Mouse (Mus musculus): ENCODE results near the gene Hp. TPM values are rescaled to one million over a fixed set of nuclear protein-coding genes. Genes with fewer than 3 reads are reported as not detected.
A peak's percentile ranks its signal among the peaks of the same experiment; 100 is the strongest.

The Hp gene
- polyA plus RNA-seq (2016; fragmentation: Nextera tagmentation; extraction: Ambion mirVana): 0.15 TPM in 1 of 2 replicates, not detected in the other

GRCm38 (mm10) chr8:109578900-109579301 is at the start of gene Hp:
Gene Hp, minus strand, starts transcription at chr8:109579172.
- Histone ChIP-seq H3K27ac (no peak within 1 kb of the TSS), H3K9ac (no peak within 1 kb of the TSS), H3K4me2 (no peak within 1 kb of the TSS), H3K27me3 (no peaks in the 10 kb centered on the region; the same call in 1 of the 2 replicates), H3K9me3 (no peaks in the 10 kb centered on the region), H3K36me3 (replicated peaks) (no peaks in the 10 kb centered on the region), H3K4me1 (no peaks in the 10 kb centered on the region), H3K4me3 (replicated peaks) (no peak within 1 kb of the TSS)
- ATAC-seq (ENCODE audit: low FRiP score): no peak
- WGBS: 73% methylated on average over 8 of the region's 8 CpGs

- Histone ChIP-seq H3K36me3 (replicated peaks) (no peaks in the 10 kb centered on the region), H3K4me2 (no peak overlapping the region), H3K27me3 (no peaks in the 10 kb centered on the region), H3K9me3 (0 out of 2 replicates have a peak, but pooled peaks cover 3% of the 10 kb centered on the region), H3K4me3 (replicated peaks) (no peak overlapping the region), H3K27ac (no peak overlapping the region), H3K9ac (no peak overlapping the region), H3K4me1 (no peaks in the 10 kb centered on the region)
- no peak for ATAC-seq (ENCODE audit: low FRiP score)
- WGBS: 72% methylated on average over 6 of the region's 6 CpGs
Measured at GRCm38 (mm10) chr8:109628638-109629037, 49.7 kb upstream of the Hp start.

DNA sequence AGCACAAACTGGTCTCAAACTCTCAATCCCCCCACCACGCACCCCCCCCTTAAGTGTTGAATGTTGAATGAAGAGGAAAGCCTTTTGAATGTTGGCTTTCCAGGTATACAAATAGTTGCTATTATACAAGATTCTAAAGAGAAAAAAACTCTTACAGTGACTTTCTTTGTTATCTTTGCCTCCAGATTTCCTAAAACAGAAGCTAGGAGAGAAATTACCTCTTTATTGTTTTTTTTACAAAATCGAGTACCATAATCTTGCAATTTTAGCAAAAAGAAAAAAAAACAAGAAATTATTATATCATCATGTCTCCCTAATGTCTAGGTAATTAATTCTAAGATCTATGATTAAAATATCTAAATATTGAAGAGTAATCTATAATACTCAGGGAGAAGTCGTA is 36.6 kb upstream of the Hp start:
- H3K4me3 ChIP-seq (replicated peaks): no peak overlapping the region
- H3K9me3 ChIP-seq: no peaks in the 10 kb centered on the region
- ATAC-seq (ENCODE audit: low FRiP score): no peak
- H3K27me3 ChIP-seq: peaks cover 4% of the 10 kb centered on the region; the same call in 1 of the 2 replicates
- H3K9ac ChIP-seq: no peak overlapping the region
- no peaks in the 10 kb centered on the region for H3K4me1 ChIP-seq
- 84% methylated on average over 3 of the region's 3 CpGs for WGBS
- no peaks in the 10 kb centered on the region for H3K36me3 ChIP-seq (replicated peaks)
- H3K27ac ChIP-seq: no peak overlapping the region
- no peak overlapping the region for H3K4me2 ChIP-seq

GRCm38 (mm10) chr8:109614243-109615210 is 35.6 kb upstream of the Hp start, which contains the start of gene Pkd1l3:
Gene Pkd1l3, plus strand, starts transcription at chr8:109614517.
- Histone ChIP-seq H3K9ac (no peak within 1 kb of the TSS), H3K27me3 (peaks cover 4% of the 10 kb centered on the region; the same call in 1 of the 2 replicates), H3K4me1 (no peaks in the 10 kb centered on the region), H3K4me3 (replicated peaks) (no peak within 1 kb of the TSS), H3K4me2 (no peak within 1 kb of the TSS), H3K9me3 (no peaks in the 10 kb centered on the region), H3K36me3 (replicated peaks) (no peaks in the 10 kb centered on the region), H3K27ac (no peak within 1 kb of the TSS)
- ATAC-seq (ENCODE audit: low FRiP score): no peak
- 66% methylated on average over 27 of the region's 27 CpGs for WGBS

DNA sequence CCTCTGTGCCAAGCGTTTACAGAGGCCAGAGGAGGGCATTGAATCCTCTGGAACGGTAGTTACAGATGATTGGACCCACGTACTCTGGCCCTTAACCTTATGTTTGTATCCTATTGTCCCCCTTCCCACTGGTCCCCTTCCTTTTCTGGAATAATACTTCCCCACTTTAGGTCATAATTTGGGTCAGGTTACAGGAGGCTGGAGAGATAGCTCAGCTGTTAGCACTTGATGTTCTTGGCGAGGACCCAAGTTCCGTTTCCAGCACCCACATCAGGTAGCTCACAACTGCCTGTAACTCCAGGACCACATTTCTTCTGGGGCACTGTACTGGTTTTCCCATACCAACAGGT is 30.2 kb upstream of the Hp start:
- Histone ChIP-seq H3K9me3 (no peaks in the 10 kb centered on the region), H3K9ac (peak overlapping the region; percentile 72), H3K4me3 (replicated peaks) (peak overlapping the region; percentile 61), H3K4me2 (peak overlapping the region; percentile 70), H3K4me1 (peaks cover 11% of the 10 kb centered on the region), H3K36me3 (replicated peaks) (peaks cover 13% of the 10 kb centered on the region), H3K27me3 (peaks cover 4% of the 10 kb centered on the region; the same call in 1 of the 2 replicates), H3K27ac (peak overlapping the region; percentile 98)
- no peak for ATAC-seq (ENCODE audit: low FRiP score)
- 24% methylated on average over 5 of the region's 5 CpGs for WGBS

GRCm38 (mm10) chr8:109608271-109609152 is 29.5 kb upstream of the Hp start, which contains the start of gene Dhodh:
Gene Dhodh, minus strand, starts transcription at chr8:109608673.
- Histone ChIP-seq H3K4me1 (peaks cover 11% of the 10 kb centered on the region), H3K9ac (peak within 1 kb of the TSS; percentile 72), H3K27me3 (peaks cover 4% of the 10 kb centered on the region; the same call in 1 of the 2 replicates), H3K4me3 (replicated peaks) (peak within 1 kb of the TSS; percentile 61), H3K36me3 (replicated peaks) (peaks cover 20% of the 10 kb centered on the region), H3K27ac (peak within 1 kb of the TSS; percentile 98), H3K4me2 (peak within 1 kb of the TSS; percentile 70), H3K9me3 (no peaks in the 10 kb centered on the region)
- WGBS: under 1% methylated on average over 42 of the region's 42 CpGs
- peak; percentile 99 for ATAC-seq (ENCODE audit: low FRiP score)

GRCm38 (mm10) chr8:109607650-109608049 is 28.7 kb upstream of the Hp start:
- H3K4me3 ChIP-seq (replicated peaks): peak overlapping the region; percentile 61
- WGBS: 17% methylated on average over 12 of the region's 12 CpGs
- 0 out of 2 replicates have a peak, but pooled peaks cover 4% of the 10 kb centered on the region for H3K27me3 ChIP-seq
- peak overlapping the region; percentile 72 for H3K9ac ChIP-seq
- ATAC-seq (ENCODE audit: low FRiP score): no peak
- H3K36me3 ChIP-seq (replicated peaks): peaks cover 28% of the 10 kb centered on the region
- no peaks in the 10 kb centered on the region for H3K9me3 ChIP-seq
- H3K4me2 ChIP-seq: peak overlapping the region; percentile 70
- H3K4me1 ChIP-seq: peaks cover 11% of the 10 kb centered on the region
- H3K27ac ChIP-seq: no peak overlapping the region; the same call in 1 of the 2 replicates

DNA sequence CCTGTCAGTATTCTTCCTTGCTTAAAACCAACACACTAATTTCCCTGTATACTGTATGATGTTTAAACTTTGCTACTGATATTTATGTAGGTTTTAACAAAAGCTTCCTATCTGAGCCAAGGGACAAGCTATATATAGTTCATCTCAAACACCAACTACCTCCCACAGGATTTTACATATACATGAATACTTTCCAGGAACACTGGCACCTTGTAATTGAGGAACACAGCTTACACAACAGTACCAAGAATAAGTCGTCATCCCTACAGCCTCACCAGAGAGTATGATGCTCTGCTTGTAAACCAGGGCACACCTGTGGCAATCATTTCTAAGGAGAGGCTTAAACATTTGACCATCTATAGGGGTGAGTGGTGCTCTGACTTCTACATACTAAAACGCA is 27.8 kb upstream of the Hp start:
- Histone ChIP-seq H3K4me1 (peaks cover 11% of the 10 kb centered on the region), H3K27ac (no peak overlapping the region), H3K27me3 (0 out of 2 replicates have a peak, but pooled peaks cover 4% of the 10 kb centered on the region), H3K9me3 (no peaks in the 10 kb centered on the region), H3K4me2 (no peak overlapping the region), H3K4me3 (replicated peaks) (no peak overlapping the region), H3K36me3 (replicated peaks) (peaks cover 35% of the 10 kb centered on the region), H3K9ac (no peak overlapping the region)
- WGBS: 82% methylated on average over 2 of the region's 2 CpGs
- no peak for ATAC-seq (ENCODE audit: low FRiP score)

- H3K36me3 ChIP-seq (replicated peaks): peaks cover 50% of the 10 kb centered on the region
- H3K4me1 ChIP-seq: no peaks in the 10 kb centered on the region
- H3K27ac ChIP-seq: no peak overlapping the region
- no peak for ATAC-seq (ENCODE audit: low FRiP score)
- no peaks in the 10 kb centered on the region for H3K9me3 ChIP-seq
- H3K27me3 ChIP-seq: no peaks in the 10 kb centered on the region
- WGBS: 47% methylated on average over 8 of the region's 8 CpGs
- no peak overlapping the region for H3K4me3 ChIP-seq (replicated peaks)
- H3K9ac ChIP-seq: no peak overlapping the region
- H3K4me2 ChIP-seq: no peak overlapping the region
Measured at GRCm38 (mm10) chr8:109595854-109596253, 16.9 kb upstream of the Hp start.

- H3K4me3 ChIP-seq (replicated peaks): no peak overlapping the region
- H3K36me3 ChIP-seq (replicated peaks): peaks cover 43% of the 10 kb centered on the region
- no peak overlapping the region for H3K4me2 ChIP-seq
- no peaks in the 10 kb centered on the region for H3K27me3 ChIP-seq
- WGBS: 82% methylated on average over 6 of the region's 6 CpGs
- no peaks in the 10 kb centered on the region for H3K4me1 ChIP-seq
- no peak for ATAC-seq (ENCODE audit: low FRiP score)
- H3K9me3 ChIP-seq: no peaks in the 10 kb centered on the region
- no peak overlapping the region for H3K9ac ChIP-seq
- H3K27ac ChIP-seq: no peak overlapping the region
Measured at GRCm38 (mm10) chr8:109593117-109593788, 14.3 kb upstream of the Hp start.

- H3K9me3 ChIP-seq: no peaks in the 10 kb centered on the region
Measured at GRCm38 (mm10) chr8:109592164-109592563, 13.2 kb upstream of the Hp start.

More at GRCm38 (mm10) chr8:109592164-109592563, 13.2 kb upstream of the Hp start:
- Histone ChIP-seq H3K27ac (no peak overlapping the region), H3K36me3 (replicated peaks) (peaks cover 43% of the 10 kb centered on the region), H3K4me2 (no peak overlapping the region), H3K9ac (no peak overlapping the region), H3K27me3 (no peaks in the 10 kb centered on the region), H3K4me3 (replicated peaks) (no peak overlapping the region), H3K4me1 (no peaks in the 10 kb centered on the region)
- 93% methylated on average over 5 of the region's 5 CpGs for WGBS
- ATAC-seq (ENCODE audit: low FRiP score): no peak

Measured in forebrain, embryonic 12.5 days (tissue).